In genomic region chr8:106333346-106333745, GRCm38 (mm10) we compare ENCODE assay signal across 18 mouse cellular contexts. TPM values are rescaled to one million over a fixed set of nuclear protein-coding genes. Genes with fewer than 3 reads are reported as not detected.
DNase-seq lines count a peak whose midpoint lies in the region; ATAC-seq lines count a peak whose summit lies in the region.
"Had no signal": no experiment of that assay in that cellular context is flagged by ENCODE, and none has a peak within 500 bp of the region (broad histone marks: within the 10 kb centered on the region; RNA-seq: fewer than 3 reads in every experiment).

No protein-coding gene starts in this region.

- no peaks in the 10 kb centered on the region for H3K4me1 ChIP-seq in limb, embryonic 11.5 days (ENCODE audit: control insufficient read depth, insufficient read depth, low read length)
- peaks cover 16% of the 10 kb centered on the region for H3K4me1 ChIP-seq in limb, embryonic 10.5 days
- 0 out of 2 replicates have a peak, but pooled peaks cover 4% of the 10 kb centered on the region for H3K4me1 ChIP-seq in embryonic facial prominence, embryonic 14.5 days (ENCODE audit: control insufficient read depth, insufficient read depth, low read length)

- H3K9me3 ChIP-seq in limb, embryonic 11.5 days (ENCODE audit: control insufficient read depth, low read length) = no peaks in the 10 kb centered on the region
- no peaks in the 10 kb centered on the region for H3K9me3 ChIP-seq in limb, embryonic 10.5 days (replicated peaks)
- no peaks in the 10 kb centered on the region for H3K9me3 ChIP-seq in embryonic facial prominence, embryonic 14.5 days (ENCODE audit: control insufficient read depth, low read length)
- H3K9me3 ChIP-seq: heart, embryonic 10.5 days; limb, embryonic 12.5 days; liver, embryonic 15.5 days had no signal

- no peak overlapping the region for H3K4me3 ChIP-seq in limb, embryonic 11.5 days (ENCODE audit: low read depth, low read length)
- H3K4me3 ChIP-seq in limb, embryonic 10.5 days = no peak overlapping the region
- H3K4me3 ChIP-seq in embryonic facial prominence, embryonic 14.5 days (ENCODE audit: low read depth, low read length) = no peak overlapping the region
- H3K4me3 ChIP-seq: heart, embryonic 10.5 days; limb, embryonic 12.5 days; liver, embryonic 15.5 days had no signal

- H3K4me2 ChIP-seq in limb, embryonic 11.5 days (ENCODE audit: low read depth, severe bottlenecking) = no peak overlapping the region
- no peak overlapping the region for H3K4me2 ChIP-seq in embryonic facial prominence, embryonic 14.5 days (ENCODE audit: low read depth, low read length)
- H3K4me2 ChIP-seq: limb, embryonic 12.5 days; liver, embryonic 15.5 days had no signal

- H3K36me3 ChIP-seq in limb, embryonic 11.5 days (ENCODE audit: control insufficient read depth, insufficient read depth, low read length) = no peaks in the 10 kb centered on the region
- no peaks in the 10 kb centered on the region for H3K36me3 ChIP-seq in limb, embryonic 10.5 days
- no peaks in the 10 kb centered on the region for H3K36me3 ChIP-seq in embryonic facial prominence, embryonic 14.5 days (ENCODE audit: control insufficient read depth, insufficient read depth, low read length)
- H3K36me3 ChIP-seq: heart, embryonic 10.5 days; limb, embryonic 12.5 days; liver, embryonic 15.5 days had no signal

- DNase-seq in limb, embryonic 11.5 days (ENCODE audit: low spot score) = peak; percentile 39
- DNase-seq in limb, embryonic 10.5 days (ENCODE audit: low spot score) = no peak
- DNase-seq in ES-CJ7 (ENCODE audit: low read depth, low spot score) (peak; percentile 49), ZHBTc4 (ENCODE audit: low read depth, low spot score) (peak; percentile 50)
- peak; percentile 57 for DNase-seq in embryonic facial prominence, embryonic 14.5 days (ENCODE audit: low spot score)
- no peak for DNase-seq in gastrocnemius, postnatal 14 days
- DNase-seq: adrenal gland, adult 2 months; cerebellum, adult 11-12 months; gastrocnemius, postnatal 10 days; heart, postnatal 36 days; layer of hippocampus, postnatal 36 days; thymus, adult 2 months had no signal

- 35% methylated on average over 8 of the region's 8 CpGs for WGBS in limb, embryonic 11.5 days
- 44% methylated on average over 8 of the region's 8 CpGs for WGBS in limb, embryonic 10.5 days
- WGBS in embryonic facial prominence, embryonic 14.5 days = 32% methylated on average over 8 of the region's 8 CpGs

- peaks cover 23% of the 10 kb centered on the region for H3K27me3 ChIP-seq in limb, embryonic 11.5 days (ENCODE audit: control insufficient read depth, insufficient read depth, low read length)
- H3K27me3 ChIP-seq in limb, embryonic 10.5 days (ENCODE audit: low read depth, poor library complexity, severe bottlenecking) = peaks cover 35% of the 10 kb centered on the region
- H3K27me3 ChIP-seq in embryonic facial prominence, embryonic 14.5 days (replicated peaks; ENCODE audit: control insufficient read depth, insufficient read depth, low read length) = peaks cover 33% of the 10 kb centered on the region

- intact Hi-C loops in gastrocnemius, postnatal 14 days (cut with DNase I; ENCODE audit: low total_unique reads) = loop anchor here (10.0 kb wide), 1 partner anchor 71 kb away; no protein-coding TSS in a partner anchor

- H3K9ac ChIP-seq in limb, embryonic 11.5 days (ENCODE audit: low read length) = no peak overlapping the region
- H3K9ac ChIP-seq in embryonic facial prominence, embryonic 14.5 days (ENCODE audit: low read depth, low read length) = no peak overlapping the region
- H3K9ac ChIP-seq: limb, embryonic 12.5 days; liver, embryonic 15.5 days had no signal

- H3K27ac ChIP-seq in limb, embryonic 11.5 days (replicated peaks; ENCODE audit: low read depth, low read length) = no peak overlapping the region
- no peak overlapping the region for H3K27ac ChIP-seq in limb, embryonic 10.5 days
- no peak overlapping the region for H3K27ac ChIP-seq in embryonic facial prominence, embryonic 14.5 days (replicated peaks; ENCODE audit: low read depth, low read length)
- H3K27ac ChIP-seq: heart, embryonic 10.5 days; limb, embryonic 12.5 days; liver, embryonic 15.5 days had no signal

- ATAC-seq in limb, embryonic 11.5 days (ENCODE audit: insufficient number of reproducible peaks, low FRiP score, low TSS enrichment, low read depth) = no peak
- ATAC-seq in embryonic facial prominence, embryonic 14.5 days (ENCODE audit: low read depth) = no peak
- ATAC-seq in monocyte, adult 5-6 weeks (replicated peaks; ENCODE audit: insufficient number of reproducible peaks, low FRiP score, low TSS enrichment, poor library complexity, severe bottlenecking) = no peak
- ATAC-seq: inflammation-experienced regulatory T-cells, adult 6 months had no signal

RNA-seq across cellular contexts. Expression of gene Smpd3, which starts 4.4 kb away (rescaled TPM):
- polyA plus RNA-seq in limb, embryonic 11.5 days (2014; fragmentation: Nextera tagmentation; extraction: Ambion mirVana) = 0.30 and 0.49 TPM in 2 replicates
- polyA plus RNA-seq in limb, embryonic 10.5 days (2016; fragmentation: Nextera tagmentation; extraction: Ambion mirVana) = 0.68 and 1.4 TPM in 2 replicates
- 30.6 and 36.3 TPM in 2 replicates for polyA plus RNA-seq in embryonic facial prominence, embryonic 14.5 days (2014; fragmentation: Nextera tagmentation; extraction: Ambion mirVana)
- total RNA-seq in gastrocnemius, postnatal 14 days (2021) = 1 to 10 TPM; 1.4 TPM
- 0.48 to 1.1 TPM in 2 of 3 replicates, not detected in the other for total RNA-seq in monocyte, adult 5-6 weeks (2017)
- total RNA-seq: megakaryocyte progenitor cell, adult 5-6 weeks had no signal
- polyA plus RNA-seq: inflammation-experienced regulatory T-cells, adult 6 months had no signal

Comparison
In these comparisons a context has a peak if more than half of its experiments do, and no peak if none do; other contexts are left out.
1. DNase-seq: peak in limb, embryonic 11.5 days (single experiment), ES-CJ7 (single experiment), ZHBTc4 (single experiment) and embryonic facial prominence, embryonic 14.5 days (single experiment); none in limb, embryonic 10.5 days (single experiment) and gastrocnemius, postnatal 14 days (single experiment).
2. RNA of gene Smpd3, which starts 4.4 kb away (polyA plus RNA-seq): 30.6 to 36.3 TPM in embryonic facial prominence, embryonic 14.5 days; 0.68 to 1.4 TPM in limb, embryonic 10.5 days and 0.30 to 0.49 TPM in limb, embryonic 11.5 days; every median in the first group is over 10 times any median in the second.